In the genomic region with DNA sequence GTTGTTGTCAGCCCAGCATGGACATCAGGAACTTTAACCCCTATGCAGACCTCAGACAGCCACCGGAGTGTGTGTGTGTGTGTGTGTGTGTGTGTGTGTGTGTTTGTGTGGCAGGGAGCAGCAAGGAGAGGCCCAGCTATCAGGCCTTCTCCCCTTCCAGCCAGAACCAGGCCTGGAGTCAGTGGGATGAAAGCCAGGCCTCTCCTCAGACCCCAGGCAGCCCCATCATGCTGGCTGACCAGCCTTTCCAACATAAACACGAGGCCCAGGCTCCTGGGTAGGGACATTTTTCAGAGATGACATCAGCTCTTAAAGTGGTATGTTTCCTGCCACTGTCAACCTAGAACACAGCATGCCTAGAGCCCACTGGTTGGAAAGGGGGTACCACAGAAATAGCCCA, we compare ENCODE assay signal across 13 mouse cellular contexts. TPM values are rescaled to one million over a fixed set of nuclear protein-coding genes. Genes with fewer than 3 reads are reported as not detected.
DNase-seq lines count a peak whose midpoint lies in the region; ATAC-seq and TF ChIP-seq lines count a peak whose summit lies in the region.
"Had no signal": no experiment of that assay in that cellular context is flagged by ENCODE, and none has a peak within 500 bp of the region (broad histone marks: within the 10 kb centered on the region; RNA-seq: fewer than 3 reads in every experiment).

No protein-coding gene starts in this region.

- H3K9me3 ChIP-seq in kidney, postnatal 0 days (replicated peaks; ENCODE audit: low read length) = no peaks in the 10 kb centered on the region
- no peaks in the 10 kb centered on the region for H3K9me3 ChIP-seq in embryonic facial prominence, embryonic 15.5 days (replicated peaks)
- H3K9me3 ChIP-seq in limb, embryonic 14.5 days (ENCODE audit: control insufficient read depth, low read length) = no peaks in the 10 kb centered on the region
- H3K9me3 ChIP-seq: hindbrain, embryonic 15.5 days had no signal

- no peak overlapping the region for H3K27ac ChIP-seq in kidney, postnatal 0 days
- no peak overlapping the region for H3K27ac ChIP-seq in embryonic facial prominence, embryonic 15.5 days (replicated peaks)
- no peak overlapping the region for H3K27ac ChIP-seq in limb, embryonic 14.5 days (replicated peaks; ENCODE audit: low read depth, low read length)
- H3K27ac ChIP-seq: gastrocnemius, adult 2 months; hindbrain, embryonic 15.5 days; liver, embryonic 14.5 days had no signal

- no peaks in the 10 kb centered on the region for H3K27me3 ChIP-seq in kidney, postnatal 0 days (ENCODE audit: insufficient read depth, low read length)
- no peaks in the 10 kb centered on the region for H3K27me3 ChIP-seq in embryonic facial prominence, embryonic 15.5 days
- H3K27me3 ChIP-seq in limb, embryonic 14.5 days (ENCODE audit: control insufficient read depth, insufficient read depth, low read length) = no peaks in the 10 kb centered on the region
- H3K27me3 ChIP-seq: hindbrain, embryonic 15.5 days had no signal

- no peak for TF ChIP-seq CTCF in kidney, postnatal 0 days (IDR thresholded peaks at IDR 0.05; ENCODE audit: low read depth)

- no peak for ATAC-seq in kidney, postnatal 0 days (replicated peaks; ENCODE audit: low FRiP score, low read depth)
- 0 out of 2 replicates have a peak, but pooled peaks have one; percentile 7 for ATAC-seq in embryonic facial prominence, embryonic 15.5 days (ENCODE audit: insufficient number of reproducible peaks, low FRiP score, low TSS enrichment, low read depth)
- ATAC-seq in limb, embryonic 14.5 days (ENCODE audit: low FRiP score, low read depth) = no peak
- ATAC-seq: activated CD4-positive, CD25-positive, alpha-beta regulatory T cell, adult 4 months had no signal

- H3K4me1 ChIP-seq in kidney, postnatal 0 days (replicated peaks; ENCODE audit: insufficient read depth, low read length) = no peaks in the 10 kb centered on the region; the same call in 1 of the 2 replicates
- H3K4me1 ChIP-seq in embryonic facial prominence, embryonic 15.5 days = no peaks in the 10 kb centered on the region
- H3K4me1 ChIP-seq in limb, embryonic 14.5 days (ENCODE audit: control insufficient read depth, insufficient read depth, low read length) = peaks cover 3% of the 10 kb centered on the region; the same call in 1 of the 2 replicates
- H3K4me1 ChIP-seq: hindbrain, embryonic 15.5 days had no signal

- H3K4me2 ChIP-seq in kidney, postnatal 0 days (ENCODE audit: low read length) = no peak overlapping the region
- H3K4me2 ChIP-seq in embryonic facial prominence, embryonic 15.5 days (replicated peaks) = no peak overlapping the region
- no peak overlapping the region for H3K4me2 ChIP-seq in limb, embryonic 14.5 days (replicated peaks; ENCODE audit: low read depth, low read length, severe bottlenecking)
- H3K4me2 ChIP-seq: hindbrain, embryonic 15.5 days had no signal

- no peaks in the 10 kb centered on the region for H3K36me3 ChIP-seq in kidney, postnatal 0 days (ENCODE audit: insufficient read depth, low read length)
- no peaks in the 10 kb centered on the region for H3K36me3 ChIP-seq in embryonic facial prominence, embryonic 15.5 days
- no peaks in the 10 kb centered on the region for H3K36me3 ChIP-seq in limb, embryonic 14.5 days (ENCODE audit: control insufficient read depth, insufficient read depth, low read length)
- H3K36me3 ChIP-seq: hindbrain, embryonic 15.5 days had no signal

- H3K9ac ChIP-seq in kidney, postnatal 0 days (ENCODE audit: low read depth, low read length) = no peak overlapping the region
- no peak overlapping the region for H3K9ac ChIP-seq in embryonic facial prominence, embryonic 15.5 days
- no peak overlapping the region for H3K9ac ChIP-seq in limb, embryonic 14.5 days (ENCODE audit: low read depth, low read length, severe bottlenecking)
- H3K9ac ChIP-seq: hindbrain, embryonic 15.5 days; liver, embryonic 14.5 days had no signal

- 29% methylated on average over 2 of the region's 2 CpGs for WGBS in kidney, postnatal 0 days
- 54% methylated on average over 2 of the region's 2 CpGs for WGBS in embryonic facial prominence, embryonic 15.5 days
- 32% methylated on average over 2 of the region's 2 CpGs for WGBS in limb, embryonic 14.5 days

- peak; percentile 28 for DNase-seq in kidney, postnatal 0 days (ENCODE audit: low spot score)
- no peak for DNase-seq in kidney, adult 9 months
- DNase-seq in Muller cell, postnatal 12 days (ENCODE audit: inconsistent ontology term) = peak; percentile 62
- peak; percentile 26 for DNase-seq in limb, embryonic 14.5 days (ENCODE audit: low spot score)
- DNase-seq in spleen, adult 18-20 months = no peak
- DNase-seq in urinary bladder, postnatal 10 days (ENCODE audit: low spot score) = no peak
- no peak for DNase-seq in thymus, adult 18-20 months
- DNase-seq: cerebellum, adult 11-12 months; gastrocnemius, adult 2 months had no signal

- no peak for TF ChIP-seq POLR2A in limb, embryonic 14.5 days (IDR thresholded peaks at IDR 0.05; ENCODE audit: borderline replicate concordance, extremely low read depth, insufficient read depth, insufficient read length)

- H3K4me3 ChIP-seq in kidney, postnatal 0 days (replicated peaks; ENCODE audit: low read depth, low read length) = no peak overlapping the region
- no peak overlapping the region for H3K4me3 ChIP-seq in embryonic facial prominence, embryonic 15.5 days (replicated peaks)
- H3K4me3 ChIP-seq in limb, embryonic 14.5 days (replicated peaks; ENCODE audit: low read length) = no peak overlapping the region
- H3K4me3 ChIP-seq: gastrocnemius, adult 2 months; hindbrain, embryonic 15.5 days had no signal

RNA-seq across cellular contexts. Expression of a gene that starts 2.3 kb away (rescaled TPM):
- polyA plus RNA-seq in kidney, postnatal 0 days (2015; fragmentation: Nextera tagmentation; extraction: Ambion mirVana) = 0.23 and 0.29 TPM in 2 replicates
- polyA plus RNA-seq in embryonic facial prominence, embryonic 15.5 days (2015; fragmentation: Nextera tagmentation; extraction: Ambion mirVana) = 0.16 TPM in 1 of 2 replicates, not detected in the other
- polyA plus RNA-seq in limb, embryonic 14.5 days (2012; rRNA removed) = 0.06 and 0.51 TPM in 2 replicates
- not detected in 2 replicates for polyA plus RNA-seq in limb, embryonic 14.5 days (2014; fragmentation: Nextera tagmentation; extraction: Ambion mirVana)
- polyA plus RNA-seq: activated CD4-positive, CD25-positive, alpha-beta regulatory T cell, adult 4 months; hindbrain, embryonic 15.5 days had no signal

RNA-seq across cellular contexts. Expression of a gene that starts 58.3 kb away (rescaled TPM):
- 7.5 and 8.6 TPM in 2 replicates for polyA plus RNA-seq in kidney, postnatal 0 days (2015; fragmentation: Nextera tagmentation; extraction: Ambion mirVana)
- polyA plus RNA-seq in embryonic facial prominence, embryonic 15.5 days (2015; fragmentation: Nextera tagmentation; extraction: Ambion mirVana) = 16.3 and 19.5 TPM in 2 replicates
- 29.7 and 53.4 TPM in 2 replicates for polyA plus RNA-seq in limb, embryonic 14.5 days (2012; rRNA removed)
- 16.4 and 17.3 TPM in 2 replicates for polyA plus RNA-seq in limb, embryonic 14.5 days (2014; fragmentation: Nextera tagmentation; extraction: Ambion mirVana)

RNA-seq across cellular contexts. Expression of a gene that starts 58.5 kb away (rescaled TPM):
- polyA plus RNA-seq in kidney, postnatal 0 days (2015; fragmentation: Nextera tagmentation; extraction: Ambion mirVana) = 1,162 and 1,196 TPM in 2 replicates
- polyA plus RNA-seq in embryonic facial prominence, embryonic 15.5 days (2015; fragmentation: Nextera tagmentation; extraction: Ambion mirVana) = 1,153 and 1,206 TPM in 2 replicates
- polyA plus RNA-seq in limb, embryonic 14.5 days (2012; rRNA removed) = 1,022 and 1,322 TPM in 2 replicates
- 1,375 and 1,385 TPM in 2 replicates for polyA plus RNA-seq in limb, embryonic 14.5 days (2014; fragmentation: Nextera tagmentation; extraction: Ambion mirVana)

Comparison
In these comparisons a context has a peak if more than half of its experiments do, and no peak if none do; other contexts are left out.
1. DNase-seq: peak in kidney, postnatal 0 days (single experiment), Muller cell, postnatal 12 days (single experiment) and limb, embryonic 14.5 days (single experiment); none in kidney, adult 9 months (single experiment), spleen, adult 18-20 months (0 of 2), urinary bladder, postnatal 10 days (single experiment) and thymus, adult 18-20 months (0 of 2).